In genomic region chr15:86631376-86631775, GRCm38 (mm10) we compare ENCODE assay signal across 9 mouse cellular contexts.
"Had no signal": no experiment of that assay in that cellular context is flagged by ENCODE, and none has a peak within 500 bp of the region (broad histone marks: within the 10 kb centered on the region; RNA-seq: fewer than 3 reads in every experiment).

No protein-coding gene starts in this region.

- H3K27ac ChIP-seq: left cerebral cortex, adult 2 months; limb, embryonic 13.5 days; liver, embryonic 14.5 days; midbrain, embryonic 12.5 days; neural tube, embryonic 13.5 days had no signal

- H3K4me1 ChIP-seq: limb, embryonic 13.5 days; midbrain, embryonic 12.5 days; neural tube, embryonic 13.5 days had no signal

- H3K27me3 ChIP-seq: midbrain, embryonic 12.5 days; neural tube, embryonic 13.5 days had no signal

- DNase-seq: lung, adult 18-20 months; right cerebral cortex, postnatal 14 days; thymus, postnatal 4 days had no signal

- H3K4me2 ChIP-seq: limb, embryonic 13.5 days; midbrain, embryonic 12.5 days; neural tube, embryonic 13.5 days had no signal

- ATAC-seq: midbrain, embryonic 16.5 days had no signal

- H3K9ac ChIP-seq: limb, embryonic 13.5 days; liver, embryonic 14.5 days; midbrain, embryonic 12.5 days; neural tube, embryonic 13.5 days had no signal

- H3K4me3 ChIP-seq: left cerebral cortex, adult 2 months; limb, embryonic 13.5 days; midbrain, embryonic 12.5 days; neural tube, embryonic 13.5 days had no signal

- H3K36me3 ChIP-seq: limb, embryonic 13.5 days; midbrain, embryonic 12.5 days; neural tube, embryonic 13.5 days had no signal

- H3K9me3 ChIP-seq: limb, embryonic 13.5 days; midbrain, embryonic 12.5 days; neural tube, embryonic 13.5 days had no signal
